Mouse (Mus musculus) MEL (cell line): ENCODE results near the gene Tbccd1.

Source experiments
- CHD1 ChIP-seq: IDR thresholded peaks from 2 replicates; pipeline ENCODE4 v1.6.1; 2012; ENCODE audit warnings: low read depth, mild to moderate bottlenecking, inconsistent platforms, low read length, improper control_type of control experiment
- CTCF ChIP-seq, 3 experiments: IDR thresholded peaks in 2 of 3; conservative IDR thresholded peaks in 1 of 3; 2 replicates each; pipeline ENCODE4 v1.5.1; 2011 to 2012; ENCODE audit warnings: low read length in 3 of 3, low read depth in 2 of 3, mild to moderate bottlenecking in 2 of 3, improper control_type of control experiment in 1 of 3, inconsistent platforms in 1 of 3, mixed read lengths in 1 of 3, moderate library complexity in 1 of 3; ENCODE audit not compliant: control insufficient read depth in 1 of 3, insufficient read depth in 1 of 3, poor library complexity in 1 of 3, severe bottlenecking in 1 of 3
- EP300 ChIP-seq, 2 experiments: IDR thresholded peaks; 2 replicates each; pipeline ENCODE4 v1.6.1; 2011; ENCODE audit warnings: improper control_type of control experiment in 2 of 2, low read length in 2 of 2, low read depth in 1 of 2, mild to moderate bottlenecking in 1 of 2
- HCFC1 ChIP-seq: IDR thresholded peaks from 2 replicates; pipeline ENCODE4 v1.6.1; 2012; ENCODE audit warnings: low read depth, mild to moderate bottlenecking, inconsistent platforms, low read length, improper control_type of control experiment, moderate library complexity
- JUND ChIP-seq: IDR thresholded peaks from 2 replicates; pipeline ENCODE4 v1.6.1; 2011; ENCODE audit warnings: low read depth, mild to moderate bottlenecking, improper control_type of control experiment, low read length
- MAZ ChIP-seq: IDR thresholded peaks from 2 replicates; pipeline ENCODE4 v1.6.1; 2012; ENCODE audit warnings: low read depth, mild to moderate bottlenecking, inconsistent platforms, low read length, improper control_type of control experiment
- POLR2A ChIP-seq, 2 experiments: IDR thresholded peaks; 2 replicates each; pipeline ENCODE4 v1.6.1; 2011 to 2012; ENCODE audit warnings: low read length in 2 of 2, mild to moderate bottlenecking in 2 of 2, control low read depth in 1 of 2, improper control_type of control experiment in 1 of 2, low read depth in 1 of 2, moderate library complexity in 1 of 2; ENCODE audit not compliant: control insufficient read depth in 1 of 2, insufficient read depth in 1 of 2, poor library complexity in 1 of 2
- RAD21 ChIP-seq: IDR thresholded peaks from 2 replicates; pipeline ENCODE4 v1.6.1; 2011; ENCODE audit warnings: mild to moderate bottlenecking, low read depth, low read length, improper control_type of control experiment
- SIN3A ChIP-seq: IDR thresholded peaks from 2 replicates; pipeline ENCODE4 v1.6.1; 2012; ENCODE audit warnings: low read length, improper control_type of control experiment, inconsistent platforms
- SMC3 ChIP-seq: IDR thresholded peaks from 2 replicates; pipeline ENCODE4 v1.6.1; 2011; ENCODE audit warnings: low read depth, low read length, improper control_type of control experiment
- ZC3H11A ChIP-seq: IDR thresholded peaks from 2 replicates; pipeline ENCODE4 v1.6.1; 2012; ENCODE audit warnings: low read depth, mild to moderate bottlenecking, inconsistent platforms, low read length, improper control_type of control experiment

GRCm38 (mm10) chr16:22880900-22881299 lies 23.4 kb upstream of the Tbccd1 start:
- TF ChIP-seq ZC3H11A, result no peak
- TF ChIP-seq SIN3A, result no peak
- no peak for TF ChIP-seq POLR2A (IDR thresholded peaks at IDR 0.05; ENCODE audit: control insufficient read depth in 1 of 2, insufficient read depth in 1 of 2, low read depth in 1 of 2, low read length in 2 of 2, poor library complexity in 1 of 2)
- no peak for TF ChIP-seq EP300 (IDR thresholded peaks at IDR 0.05; ENCODE audit: low read depth in 1 of 2, low read length in 2 of 2)
- TF ChIP-seq CTCF (IDR thresholded peaks at IDR 0.05 in 2 of 3, conservative IDR thresholded peaks at IDR 0.05 in 1 of 3; ENCODE audit: control insufficient read depth in 1 of 3, insufficient read depth in 1 of 3, low read depth in 2 of 3, low read length in 3 of 3, poor library complexity in 1 of 3, severe bottlenecking in 1 of 3), result no peak
- TF ChIP-seq RAD21, result no peak
- no peak for TF ChIP-seq MAZ
- TF ChIP-seq CHD1, result no peak
- TF ChIP-seq JUND, result no peak
- TF ChIP-seq HCFC1, result no peak
- TF ChIP-seq SMC3, result no peak
